Mouse (Mus musculus) brain, adult 2 months (tissue): Measurements from ENCODE around the gene Bpifa5.
A peak's percentile ranks its signal among the peaks of the same experiment; 100 is the strongest.
"Not testable (repeated sequence)": the region's sequence is repeated elsewhere in the genome, so short reads cannot be mapped to it uniquely, and the experiment has no call there.

Experiments used
- DNase-seq: peaks from one replicate; pipeline ENCODE4 v3.0.0; 2011; ENCODE audit warnings: low read depth, low spot score

Bpifa5 gene

GRCm38 (mm10) chr2:154162307-154162706 lies at the start of gene Bpifa5:
Gene Bpifa5 (plus strand): TSS chr2:154162607.
- DNase-seq, result no peak

- DNase-seq, result no peak
Measured at GRCm38 (mm10) chr2:154117381-154117780, 45.0 kb upstream of the Bpifa5 start.

DNA sequence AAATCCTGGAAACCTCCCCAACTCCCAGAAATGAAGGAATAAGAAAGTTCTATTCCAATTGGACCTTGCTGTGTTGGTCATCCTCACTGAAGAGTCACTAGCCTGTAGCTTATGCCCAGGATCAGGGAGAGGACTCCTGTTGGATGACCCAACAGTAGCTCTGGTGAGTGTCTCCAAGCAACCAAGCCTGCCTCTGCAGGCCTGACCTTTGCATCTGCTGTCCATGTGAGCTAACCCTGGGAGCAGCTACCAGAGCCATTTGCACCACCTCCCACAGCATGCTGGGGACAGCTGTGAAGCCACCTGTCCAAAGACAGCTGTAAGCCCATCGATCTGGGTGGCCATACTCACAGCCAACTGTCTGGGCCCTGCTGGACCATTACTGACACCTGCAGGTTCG lies 32.3 kb upstream of the Bpifa5 start, which contains the start of gene Bpifa3:
Gene Bpifa3, plus strand, starts transcription at position 217 of the 400 bp plus-strand sequence.
- no peak for DNase-seq

GRCm38 (mm10) chr2:154142580-154142979 lies 19.8 kb upstream of the Bpifa5 start, which contains the start of gene Bpifa1:
Gene Bpifa1 (plus strand): TSS chr2:154142880.
- DNase-seq, result no peak

GRCm38 (mm10) chr2:154143735-154144134 lies 18.7 kb upstream of the Bpifa5 start:
- DNase-seq, result no peak

GRCm38 (mm10) chr2:154147496-154147895 lies 14.9 kb upstream of the Bpifa5 start:
- DNase-seq, result no peak

GRCm38 (mm10) chr2:154158433-154158832 lies 4.0 kb upstream of the Bpifa5 start:
- peak; percentile 53 for DNase-seq

GRCm38 (mm10) chr2:154163306-154163705 lies 899 bp downstream of the Bpifa5 start:
- DNase-seq, result no peak

DNA sequence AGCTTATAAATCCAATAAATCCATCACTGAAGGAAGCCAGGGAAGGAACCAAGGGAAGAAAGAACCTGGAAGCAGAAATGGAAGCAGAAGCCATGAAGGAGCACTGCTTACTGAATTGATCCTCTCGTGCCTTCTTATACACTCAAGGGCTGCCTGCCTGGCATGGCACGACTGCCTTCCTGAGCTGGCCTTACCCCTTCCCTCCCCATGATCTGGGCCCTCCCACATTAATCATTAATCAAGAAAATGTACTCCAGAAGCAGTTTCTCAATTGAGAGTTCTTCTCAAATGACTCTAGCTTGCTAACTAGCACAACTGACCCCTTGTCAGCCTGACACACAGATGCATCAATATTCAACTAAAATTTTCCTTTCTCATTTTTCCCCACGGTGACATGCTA lies 6.8 kb downstream of the Bpifa5 start:
- no peak for DNase-seq

DNA sequence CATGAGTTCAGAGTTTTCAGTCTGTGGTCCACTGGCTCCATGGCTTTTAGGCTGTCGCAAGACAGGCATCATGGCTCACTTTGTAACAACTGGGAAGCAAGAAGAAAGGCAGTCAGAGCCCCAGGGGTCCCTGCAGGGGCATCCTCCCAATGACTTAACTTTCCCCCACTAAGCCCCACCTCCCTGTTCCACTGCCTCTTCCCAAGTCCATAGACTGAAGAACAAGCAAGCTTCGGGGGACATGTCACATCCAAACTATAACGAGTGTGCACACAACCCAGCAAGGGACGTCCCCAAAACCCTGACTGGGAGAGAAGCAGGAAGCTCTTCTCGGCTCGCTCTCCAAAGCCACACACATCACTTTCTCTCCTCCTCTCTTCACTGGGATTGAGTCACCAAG lies 9.2 kb downstream of the Bpifa5 start:
- no peak for DNase-seq

GRCm38 (mm10) chr2:154173313-154173712 lies 10.9 kb downstream of the Bpifa5 start:
- peak; percentile 65 for DNase-seq

GRCm38 (mm10) chr2:154181900-154182299 lies 19.5 kb downstream of the Bpifa5 start:
- DNase-seq, result not testable (repeated sequence)

DNA sequence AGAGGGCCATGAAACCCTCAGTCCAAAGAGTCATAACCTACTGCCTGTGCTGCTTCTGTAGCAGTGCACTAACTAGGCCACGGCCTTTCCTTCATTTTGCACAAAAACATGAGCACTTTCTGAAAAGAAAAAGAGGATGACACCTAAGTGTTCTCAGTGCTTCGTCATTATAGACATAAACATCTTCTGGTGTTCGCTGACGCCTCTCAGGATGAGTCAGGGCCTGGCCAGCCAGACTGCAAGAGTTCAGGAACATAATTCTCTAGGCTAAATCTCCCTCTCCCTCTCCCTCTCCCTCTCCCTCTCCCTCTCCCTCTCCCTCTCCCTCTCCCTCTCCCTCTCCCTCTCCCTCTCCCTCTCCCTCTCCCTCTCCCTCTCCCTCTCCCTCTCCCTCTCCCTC lies 20.7 kb downstream of the Bpifa5 start:
- DNase-seq, result peak; percentile 71

DNA sequence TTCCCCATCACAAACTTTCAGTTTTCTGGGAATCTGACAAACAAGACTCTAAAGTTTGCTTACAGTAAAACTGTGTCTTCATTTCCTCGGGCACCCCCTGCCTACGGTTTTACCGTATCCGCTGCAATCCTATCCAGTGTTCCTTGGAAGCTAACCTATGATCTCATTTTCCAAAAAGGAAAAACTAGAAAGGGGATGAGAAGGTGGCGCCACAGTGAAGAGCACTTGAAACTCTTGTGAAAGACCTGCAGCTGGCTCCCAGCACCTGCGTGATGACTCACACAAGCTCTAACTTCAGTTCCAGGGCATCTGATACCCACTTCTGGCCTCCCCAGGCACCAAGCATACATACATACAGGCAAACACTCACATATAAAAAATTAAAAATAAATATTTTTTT lies 22.9 kb downstream of the Bpifa5 start:
- peak; percentile 19 for DNase-seq

DNA sequence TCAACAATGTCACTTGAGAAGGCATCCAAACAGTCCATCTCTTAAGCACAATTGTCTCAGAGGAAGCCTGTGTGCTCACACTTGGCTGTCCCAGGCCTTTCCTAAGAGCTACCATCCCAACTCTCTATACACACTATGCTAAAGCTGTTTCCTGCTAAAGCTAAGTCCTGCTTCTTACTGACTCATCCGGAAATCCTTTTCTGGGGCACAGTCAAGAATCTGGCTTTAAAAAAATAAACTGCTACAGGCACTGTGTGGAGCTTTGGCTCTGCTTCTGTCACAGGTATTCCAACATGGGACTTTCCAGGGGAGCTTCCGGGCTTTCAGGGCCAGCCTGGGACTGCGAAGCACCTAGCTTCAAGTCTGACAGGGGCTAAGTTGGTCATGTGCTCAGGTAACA lies 23.3 kb downstream of the Bpifa5 start:
- peak; percentile 45 for DNase-seq

GRCm38 (mm10) chr2:154187468-154187867 lies 25.1 kb downstream of the Bpifa5 start:
- peak; percentile 18 for DNase-seq

DNA sequence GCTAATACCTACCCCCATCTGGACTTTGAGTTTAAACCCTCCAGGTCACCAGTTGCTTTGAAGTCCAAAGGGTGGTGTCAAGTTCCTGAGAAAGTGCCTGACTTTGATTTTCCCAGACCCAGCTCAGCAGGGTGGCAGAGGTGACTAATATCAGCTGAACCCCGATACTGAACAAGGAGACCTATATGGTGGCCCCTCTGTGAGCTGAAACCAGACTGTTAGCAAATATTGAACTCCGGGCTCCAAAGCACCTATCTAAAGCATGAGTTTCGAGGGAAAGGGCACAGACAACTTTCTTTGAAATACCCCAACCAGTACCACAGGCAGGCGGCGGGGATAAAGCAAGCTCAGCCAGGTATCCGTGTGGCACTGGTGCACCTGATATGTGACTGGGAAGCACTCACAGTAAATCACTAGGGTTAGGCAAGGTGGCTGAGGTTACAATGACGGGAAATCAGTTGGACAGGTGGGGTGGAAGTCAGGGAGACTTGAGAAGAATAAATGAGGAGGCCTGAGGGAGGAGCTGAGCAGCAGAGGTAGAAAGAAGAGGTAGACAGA lies 27.5 kb downstream of the Bpifa5 start:
- no peak for DNase-seq

- DNase-seq, result peak; percentile 6
Measured at GRCm38 (mm10) chr2:154190546-154191258, 28.3 kb downstream of the Bpifa5 start, which contains the start of gene Bpifb1. Gene Bpifb1 (plus strand): TSS chr2:154190818.

DNA sequence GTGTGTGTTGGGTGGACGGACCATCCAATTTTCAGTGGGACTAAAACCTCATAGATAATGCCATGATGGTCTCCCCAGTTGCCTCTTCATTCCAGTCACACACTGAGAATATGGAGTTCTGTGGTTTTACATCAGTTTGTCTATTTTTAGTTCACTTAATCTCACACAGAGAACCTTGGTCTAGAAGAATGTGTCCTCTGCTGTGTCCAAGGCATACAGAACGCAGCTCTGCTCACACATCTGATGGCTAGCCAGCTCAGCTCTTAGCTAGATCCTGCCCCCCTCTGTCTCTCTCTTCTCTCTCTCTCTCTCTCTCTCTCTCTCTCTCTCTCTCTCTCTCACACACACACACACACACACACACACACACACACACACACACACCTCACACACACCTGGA lies 29.7 kb downstream of the Bpifa5 start:
- DNase-seq, result peak; percentile 31

DNA sequence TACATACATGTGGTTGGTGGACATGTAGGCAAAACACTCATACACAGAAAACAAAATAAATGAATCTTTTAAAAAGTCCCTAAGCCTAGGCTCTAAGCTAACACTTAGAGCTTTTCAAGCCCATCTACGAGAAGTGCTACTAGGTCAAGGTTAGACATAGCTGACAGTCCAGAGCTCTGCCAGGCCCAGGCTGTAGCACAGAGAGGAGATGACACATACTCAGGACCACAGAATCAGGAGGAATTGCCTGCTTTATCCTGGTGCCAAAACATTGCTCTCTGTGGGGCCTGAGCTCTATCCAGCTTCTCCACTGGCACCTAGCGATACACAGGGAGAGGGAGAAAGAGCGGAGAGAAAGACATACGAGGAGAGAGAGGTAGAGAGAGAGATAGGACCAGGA lies 30.7 kb downstream of the Bpifa5 start:
- DNase-seq, result no peak

- no peak for DNase-seq
Measured at GRCm38 (mm10) chr2:154193994-154194504, 31.6 kb downstream of the Bpifa5 start.

- DNase-seq, result no peak
Measured at GRCm38 (mm10) chr2:154197036-154197435, 34.6 kb downstream of the Bpifa5 start.

GRCm38 (mm10) chr2:154204630-154205029 lies 42.2 kb downstream of the Bpifa5 start:
- DNase-seq, result peak; percentile 56
